Mouse (Mus musculus) olfactory bulb, adult 2 months (tissue): ENCODE data around the gene Thsd4.

Source experiments
- CTCF ChIP-seq: fragments of 200-500 bp; IDR thresholded peaks from 2 replicates; pipeline ENCODE4 v1.5.1; 2012; ENCODE audit warnings: low read depth, mild to moderate bottlenecking, low read length, moderate library complexity; ENCODE audit not compliant: insufficient read depth
- POLR2A ChIP-seq: fragments of 200-500 bp; IDR thresholded peaks from 2 replicates; pipeline ENCODE4 v1.6.1; 2012; ENCODE audit warnings: mild to moderate bottlenecking, low read depth, low read length, moderate library complexity; ENCODE audit not compliant: insufficient read depth

DNA sequence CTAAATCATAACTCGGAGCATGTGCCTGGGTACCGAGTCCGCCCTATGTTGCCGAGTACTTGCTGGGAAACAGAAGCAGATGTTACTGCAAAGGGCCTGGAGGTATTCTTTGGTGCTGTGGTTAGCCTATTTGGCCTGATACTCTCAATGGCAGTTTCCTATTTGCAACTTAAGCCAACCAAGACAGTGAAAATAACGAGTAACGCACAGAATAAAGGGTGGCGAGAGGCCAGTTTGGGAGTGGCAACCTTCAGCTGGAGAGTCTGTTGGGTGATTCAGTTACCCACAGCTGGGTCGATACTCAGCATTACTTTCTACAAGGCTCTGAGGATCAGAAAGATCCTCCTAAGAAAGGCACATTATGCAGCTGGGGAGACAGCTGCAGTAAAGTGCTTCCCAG, 81.3 kb downstream of the Thsd4 start:
- TF ChIP-seq POLR2A, result no peak
- no peak for TF ChIP-seq CTCF
